Mouse (Mus musculus): ENCODE data around the gene Ugt2b1.

- TF ChIP-seq CTCF (IDR thresholded peaks at IDR 0.05; ENCODE audit: low read depth), result no peak
- TF ChIP-seq EP300 (IDR thresholded peaks at IDR 0.05; ENCODE audit: low read depth), result no peak
Measured at GRCm38 (mm10) chr5:86911357-86912099, 14.8 kb downstream of the Ugt2b1 start.
